Mouse (Mus musculus) testis, postnatal 10 days (tissue): ENCODE data around the gene Cldn7.
A peak's percentile ranks its signal among the peaks of the same experiment; 100 is the strongest.
"Not testable (repeated sequence)": the region's sequence is repeated elsewhere in the genome, so short reads cannot be mapped to it uniquely, and the experiment has no call there.

Source experiments
- DNase-seq: peaks from one replicate; pipeline ENCODE4 v3.0.0; 2021; ENCODE audit warnings: low spot score

Cldn7 gene

GRCm38 (mm10) chr11:69934169-69934568, 30.4 kb upstream of the Cldn7 start:
- DNase-seq: peak; percentile 99

- DNase-seq: no peak
Observed at GRCm38 (mm10) chr11:69934681-69935080, 29.9 kb upstream of the Cldn7 start.

GRCm38 (mm10) chr11:69935137-69935879, 29.3 kb upstream of the Cldn7 start, which contains the start of gene Ybx2:
Ybx2 (plus strand) TSS chr11:69935796.
- peak; percentile 93 for DNase-seq

GRCm38 (mm10) chr11:69936156-69936555, 28.4 kb upstream of the Cldn7 start:
- DNase-seq: peak; percentile 79

- peak; percentile 62 for DNase-seq
Observed at GRCm38 (mm10) chr11:69936714-69937347, 27.7 kb upstream of the Cldn7 start.

GRCm38 (mm10) chr11:69937385-69937784, 27.2 kb upstream of the Cldn7 start:
- peak; percentile 84 for DNase-seq

GRCm38 (mm10) chr11:69937834-69938233, 26.7 kb upstream of the Cldn7 start:
- no peak for DNase-seq

GRCm38 (mm10) chr11:69938401-69938979, 26.1 kb upstream of the Cldn7 start:
- DNase-seq: no peak

GRCm38 (mm10) chr11:69939181-69939580, 25.4 kb upstream of the Cldn7 start:
- no peak for DNase-seq

- no peak for DNase-seq
Observed at GRCm38 (mm10) chr11:69939731-69940130, 24.8 kb upstream of the Cldn7 start.

GRCm38 (mm10) chr11:69940962-69941361, 23.6 kb upstream of the Cldn7 start:
- no peak for DNase-seq

GRCm38 (mm10) chr11:69945216-69945615, 19.4 kb upstream of the Cldn7 start:
- DNase-seq: no peak

- DNase-seq: no peak
Observed at GRCm38 (mm10) chr11:69945997-69946891, 18.3 kb upstream of the Cldn7 start.

GRCm38 (mm10) chr11:69947337-69948065, 17.1 kb upstream of the Cldn7 start:
- peak; percentile 80 for DNase-seq

GRCm38 (mm10) chr11:69948066-69948762, 16.4 kb upstream of the Cldn7 start, which contains the start of gene Slc2a4:
Slc2a4 (minus strand) TSS chr11:69948188.
- peak; percentile 98 for DNase-seq

- DNase-seq: peak; percentile 93
Observed at GRCm38 (mm10) chr11:69948763-69949150, 15.8 kb upstream of the Cldn7 start.

GRCm38 (mm10) chr11:69950807-69951459, 13.6 kb upstream of the Cldn7 start:
- DNase-seq: peak; percentile 67

- no peak for DNase-seq
Observed at GRCm38 (mm10) chr11:69952274-69952673, 12.3 kb upstream of the Cldn7 start.

- DNase-seq: no peak
Observed at GRCm38 (mm10) chr11:69953267-69953915, 11.2 kb upstream of the Cldn7 start.

- not testable (repeated sequence) for DNase-seq
Observed at GRCm38 (mm10) chr11:69955618-69956017, 9.0 kb upstream of the Cldn7 start.
